Mouse (Mus musculus) liver, embryonic 14.5 days (tissue): ENCODE data around the gene Casp8. TPM values are rescaled to one million over a fixed set of nuclear protein-coding genes. Genes with fewer than 3 reads are reported as not detected.
"Not testable (repeated sequence)": the region's sequence is repeated elsewhere in the genome, so short reads cannot be mapped to it uniquely, and the experiment has no call there.

Experiments
- ATAC-seq: fragments of 200-750 bp; cut with Nextera tagmentation; 2 replicates; pipeline ENCODE4 v1.8.0; 2017; ENCODE audit warnings: moderate number of reproducible peaks, mild to moderate bottlenecking, moderate library complexity; ENCODE audit not compliant: insufficient read depth
- DNase-seq, 3 experiments: peaks; one replicate each; pipeline ENCODE4 v3.0.0-alpha.2; 2012 to 2013; ENCODE audit warnings: low read depth in 3 of 3, low spot score in 3 of 3
- H3K27ac ChIP-seq: fragments of 300-500 bp; sonication (generic); 2 replicates; pipeline ENCODE4 v1.5.1; 2014; ENCODE audit warnings: moderate library complexity, mild to moderate bottlenecking, control low read depth, inconsistent platforms
- H3K27me3 ChIP-seq: fragments of 300-500 bp; sonication (generic); 2 replicates; pipeline ENCODE4 v1.6.1; 2014; ENCODE audit warnings: mild to moderate bottlenecking, low read length, moderate library complexity; ENCODE audit not compliant: control insufficient read depth, insufficient read depth
- H3K36me3 ChIP-seq: fragments of 300-500 bp; sonication (generic); replicated peaks from 2 replicates; pipeline ENCODE4 v1.6.1; 2014; ENCODE audit warnings: low read depth; ENCODE audit not compliant: control insufficient read depth, insufficient read depth
- H3K4me1 ChIP-seq, 2 experiments: fragments of 200-500 bp in 1 of 2; fragments of 300-500 bp in 1 of 2; sonication (generic) in 1 of 2; replicated peaks; 2 replicates each; pipeline ENCODE4 v1.6.1; 2012 to 2014; ENCODE audit warnings: antibody characterized with exemption in 1 of 2, inconsistent platforms in 1 of 2, low read length in 1 of 2; ENCODE audit not compliant: control insufficient read depth in 2 of 2, insufficient read depth in 2 of 2
- H3K4me2 ChIP-seq: fragments of 300-500 bp; sonication (generic); 2 replicates; pipeline ENCODE4 v1.6.1; 2014; ENCODE audit warnings: low read depth, mild to moderate bottlenecking, control low read depth, moderate library complexity
- H3K4me3 ChIP-seq, 2 experiments: fragments of 200-500 bp in 1 of 2; fragments of 300-500 bp in 1 of 2; sonication (generic) in 1 of 2; 2 replicates each; pipeline ENCODE4 v1.5.1; 2012 to 2014; ENCODE audit warnings: low read depth in 2 of 2, low read length in 2 of 2, mild to moderate bottlenecking in 2 of 2, control low read depth in 1 of 2, inconsistent platforms in 1 of 2, moderate library complexity in 1 of 2; ENCODE audit not compliant: insufficient read depth in 1 of 2
- H3K9ac ChIP-seq: fragments of 300-500 bp; sonication (generic); replicated peaks from 2 replicates; pipeline ENCODE4 v1.6.1; 2014; ENCODE audit warnings: mild to moderate bottlenecking, control low read depth, moderate library complexity
- H3K9me3 ChIP-seq: fragments of 300-500 bp; sonication (generic); 2 replicates; pipeline ENCODE4 v1.6.1; 2016; ENCODE audit warnings: low read length, mixed read lengths; ENCODE audit not compliant: control insufficient read depth
- CTCF ChIP-seq: IDR thresholded peaks from 2 replicates; pipeline ENCODE4 v1.5.1; 2016; ENCODE audit warnings: antibody characterized with exemption, low read depth, control low read depth
- EP300 ChIP-seq: IDR thresholded peaks from 2 replicates; pipeline ENCODE4 v1.6.1; 2016; ENCODE audit warnings: antibody characterized with exemption, low read depth
- WGBS: fragments of 180-500 bp; shearing (Covaris S2); extraction: QIAGEN DNeasy Blood & Tissue Kit; methylation state at CpG from one replicate; pipeline ENCODE4 v1.1.7; 2014; ENCODE audit not compliant: insufficient replicate concordance; 5-methylcytosine and 5-hydroxymethylcytosine counted together
- polyA plus RNA-seq, 2 experiments: library from polyadenylated mRNA; depleted of rRNA in 1 of 2; stranded (reverse) in 1 of 2; unstranded in 1 of 2; fragments of >200 nt; fragmentation: Nextera tagmentation in 1 of 2; extraction: Ambion mirVana in 1 of 2; gene quantifications; 2 replicates each; pipeline versions ENCODE4 v1.2.1 to v1.2.3; 2012 to 2014

Casp8 gene
- polyA plus RNA-seq, 2 experiments = 5.8 to 9.9 TPM

DNA sequence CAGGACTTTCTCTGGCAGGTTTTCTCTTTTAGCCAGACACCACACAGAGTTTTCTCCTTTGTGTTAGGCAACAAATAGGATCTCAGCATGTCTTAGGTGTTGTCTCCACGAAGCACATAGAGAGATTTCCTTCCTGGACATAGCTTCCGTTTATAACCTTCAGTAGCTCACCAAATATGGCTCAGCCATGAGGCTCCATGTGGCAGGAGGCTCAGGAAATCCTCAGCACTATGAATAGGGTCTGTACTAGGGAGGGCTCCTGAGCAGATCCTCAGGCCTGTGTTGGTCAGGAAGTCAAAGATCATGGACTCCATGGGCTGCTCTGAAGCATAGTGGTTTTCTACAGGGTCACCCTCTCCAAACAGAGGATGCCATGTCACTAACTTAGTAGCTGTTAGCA lies 37.0 kb downstream of the Casp8 start:
- Histone ChIP-seq H3K27me3 (no peaks in the 10 kb centered on the region), H3K9ac (no peak overlapping the region), H3K4me2 (no peak overlapping the region), H3K4me1 (no peaks in the 10 kb centered on the region), H3K36me3 (peaks cover 7% of the 10 kb centered on the region), H3K27ac (no peak overlapping the region), H3K4me3 (no peak overlapping the region), H3K9me3 (no peaks in the 10 kb centered on the region)
- TF ChIP-seq CTCF (no peak), EP300 (no peak)
- no peak for DNase-seq
- WGBS = 56% methylated on average over 2 of the region's 2 CpGs
- ATAC-seq = no peak

DNA sequence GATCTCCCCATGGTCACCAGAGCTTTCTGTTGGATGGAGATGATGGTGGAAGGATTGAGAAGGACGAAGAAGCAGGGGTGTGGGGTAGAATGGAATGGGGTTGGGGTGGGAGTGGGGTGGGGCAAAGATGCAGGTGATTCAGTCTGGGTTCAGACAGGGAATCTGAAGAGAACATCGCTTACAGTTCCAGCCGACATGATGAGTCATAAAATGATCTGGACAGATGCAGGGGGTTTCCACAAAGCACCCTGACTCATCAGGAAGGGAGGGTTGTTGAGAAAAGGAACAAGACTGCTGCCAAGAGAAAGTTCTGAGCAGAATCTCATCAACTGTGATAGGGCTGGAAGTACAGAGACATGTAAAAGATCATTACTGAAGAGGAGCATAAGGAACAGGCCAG lies 61.6 kb downstream of the Casp8 start:
- H3K4me2 ChIP-seq, H3K9ac ChIP-seq, H3K27me3 ChIP-seq, ATAC-seq, H3K27ac ChIP-seq, DNase-seq, H3K4me3 ChIP-seq, H3K4me1 ChIP-seq, H3K9me3 ChIP-seq, H3K36me3 ChIP-seq: not testable (repeated sequence)
- WGBS = 55% methylated on average over 3 of the region's 3 CpGs

DNA sequence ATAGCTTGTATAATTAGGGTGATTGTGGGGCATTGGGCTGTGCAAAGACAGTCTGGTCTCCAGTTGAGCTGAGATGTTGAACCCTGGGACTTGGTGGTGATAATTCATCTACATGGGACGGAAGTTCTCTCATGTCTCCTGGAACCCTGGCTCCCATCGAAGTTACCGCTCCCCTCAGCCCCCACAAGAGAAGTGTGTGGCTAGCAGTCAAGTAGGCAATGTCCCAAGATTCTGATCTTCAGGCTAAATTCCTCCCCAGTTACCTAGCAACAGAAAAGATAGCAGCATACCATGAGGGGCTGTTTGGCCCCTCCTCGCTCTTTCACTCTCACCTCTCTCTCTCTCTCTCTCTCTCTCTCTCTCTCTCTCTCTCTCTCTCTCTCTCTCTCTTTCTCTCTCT lies 64.0 kb downstream of the Casp8 start:
- not testable (repeated sequence) for DNase-seq, H3K27ac ChIP-seq, H3K4me1 ChIP-seq, ATAC-seq, H3K27me3 ChIP-seq, H3K36me3 ChIP-seq, H3K4me2 ChIP-seq, H3K9me3 ChIP-seq, H3K9ac ChIP-seq, H3K4me3 ChIP-seq
- 89% methylated on average over 4 of the region's 4 CpGs for WGBS

DNA sequence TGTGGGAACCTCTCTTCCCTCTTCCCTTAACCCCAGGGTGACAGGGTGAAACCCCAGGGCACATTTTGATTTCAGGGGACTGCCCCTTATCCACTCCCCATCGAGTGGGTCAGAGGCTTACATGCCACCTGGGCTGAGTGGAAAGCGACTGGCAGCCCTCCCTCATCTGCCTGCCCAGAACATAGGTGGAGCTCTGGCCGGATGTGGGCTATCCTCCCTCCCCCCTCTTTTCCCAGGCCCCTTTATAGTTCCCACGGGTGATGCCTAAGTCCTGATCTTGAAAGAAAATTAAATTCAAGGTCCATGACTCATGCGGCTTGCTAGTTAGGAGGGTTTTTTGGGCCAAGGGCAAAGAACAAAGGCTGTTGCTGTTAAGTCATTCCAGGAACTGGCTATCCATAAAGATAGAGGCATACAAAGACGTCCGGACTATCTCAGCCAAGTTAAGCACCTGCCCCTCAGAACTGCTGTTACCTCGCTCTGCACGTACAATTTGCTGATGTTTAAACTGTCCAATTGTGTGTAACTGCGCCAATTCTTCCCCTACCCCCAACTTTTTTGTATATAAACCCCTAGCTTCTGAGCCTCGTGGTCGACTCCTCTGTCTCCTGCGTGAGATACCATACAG lies 64.7 kb downstream of the Casp8 start:
- not testable (repeated sequence) for DNase-seq, H3K9ac ChIP-seq, H3K27me3 ChIP-seq, H3K9me3 ChIP-seq, H3K4me2 ChIP-seq, H3K27ac ChIP-seq, H3K4me1 ChIP-seq, H3K36me3 ChIP-seq, H3K4me3 ChIP-seq, ATAC-seq
- 64% methylated on average over 13 of the region's 13 CpGs for WGBS

DNA sequence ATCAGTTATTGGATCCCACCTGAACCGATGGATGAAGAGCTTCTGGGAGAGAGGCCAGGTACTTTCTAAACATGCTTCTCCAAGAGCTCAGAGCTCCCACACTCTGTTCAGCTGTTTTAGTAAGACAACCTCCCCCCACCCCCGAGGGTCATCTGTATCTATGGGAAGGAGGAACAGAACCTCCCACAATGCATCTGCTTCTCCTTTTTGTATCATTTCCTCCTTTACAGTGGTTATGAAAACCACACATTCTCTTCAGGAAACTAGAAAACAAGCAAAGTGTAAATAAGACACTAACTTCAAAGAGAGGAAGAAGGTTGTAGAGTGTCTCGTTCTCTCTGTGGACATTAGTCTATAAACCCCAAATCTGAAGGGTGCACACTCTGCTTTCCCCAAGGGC lies 65.4 kb downstream of the Casp8 start:
- H3K9me3 ChIP-seq, H3K9ac ChIP-seq, H3K36me3 ChIP-seq, DNase-seq, ATAC-seq, H3K4me3 ChIP-seq, H3K27ac ChIP-seq, H3K4me1 ChIP-seq, H3K27me3 ChIP-seq, H3K4me2 ChIP-seq: not testable (repeated sequence)
- WGBS = 40% methylated on average over 3 of the region's 3 CpGs

DNA sequence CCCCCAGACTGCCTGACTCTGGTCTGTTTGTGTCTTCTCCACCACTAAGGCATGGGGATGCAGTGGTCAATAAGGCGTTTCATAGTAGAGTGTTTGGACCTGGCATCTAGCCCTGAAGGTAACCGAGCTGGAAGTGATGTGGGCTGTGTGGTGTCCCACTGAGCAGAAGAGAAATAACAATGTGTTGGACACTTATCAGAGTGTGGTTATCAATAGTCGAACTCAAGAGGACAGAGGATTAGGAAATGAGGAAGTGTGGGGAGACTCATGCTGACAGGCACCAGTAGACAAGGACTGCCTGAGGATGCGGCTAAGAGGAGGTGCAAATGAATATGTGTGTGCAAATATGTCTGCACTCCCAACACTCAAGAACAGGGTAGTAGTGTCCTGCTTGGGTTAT lies 81.3 kb downstream of the Casp8 start:
- WGBS = 39% methylated on average over 4 of the region's 4 CpGs
- not testable (repeated sequence) for H3K27me3 ChIP-seq, H3K36me3 ChIP-seq, H3K4me1 ChIP-seq, H3K4me3 ChIP-seq, H3K9ac ChIP-seq, DNase-seq, H3K4me2 ChIP-seq, ATAC-seq, H3K9me3 ChIP-seq, H3K27ac ChIP-seq

DNA sequence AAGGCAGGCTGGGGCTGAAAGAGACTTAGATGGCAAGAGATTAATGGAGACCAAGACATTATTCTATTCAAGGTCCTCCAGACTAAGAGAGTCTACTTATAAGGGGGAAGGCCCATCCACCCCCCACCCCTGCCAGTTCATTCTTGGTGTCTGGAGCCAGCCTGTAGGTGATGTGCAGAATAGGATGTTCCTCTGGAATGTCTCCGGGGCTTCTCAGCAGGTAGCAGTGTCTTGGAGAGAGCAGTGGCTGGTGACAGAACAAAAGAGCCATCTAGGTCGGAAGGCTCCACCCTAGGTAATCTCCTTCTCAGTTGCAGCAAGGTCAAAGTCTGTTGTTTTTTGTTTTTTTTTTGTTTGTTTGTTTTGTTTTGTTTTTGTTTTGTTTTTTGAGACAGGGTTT lies 84.1 kb downstream of the Casp8 start:
- H3K27ac ChIP-seq, H3K9ac ChIP-seq, DNase-seq, ATAC-seq, H3K9me3 ChIP-seq, H3K4me2 ChIP-seq, H3K27me3 ChIP-seq, H3K4me1 ChIP-seq, H3K36me3 ChIP-seq, H3K4me3 ChIP-seq: not testable (repeated sequence)
- 80% methylated on average over 2 of the region's 2 CpGs for WGBS

DNA sequence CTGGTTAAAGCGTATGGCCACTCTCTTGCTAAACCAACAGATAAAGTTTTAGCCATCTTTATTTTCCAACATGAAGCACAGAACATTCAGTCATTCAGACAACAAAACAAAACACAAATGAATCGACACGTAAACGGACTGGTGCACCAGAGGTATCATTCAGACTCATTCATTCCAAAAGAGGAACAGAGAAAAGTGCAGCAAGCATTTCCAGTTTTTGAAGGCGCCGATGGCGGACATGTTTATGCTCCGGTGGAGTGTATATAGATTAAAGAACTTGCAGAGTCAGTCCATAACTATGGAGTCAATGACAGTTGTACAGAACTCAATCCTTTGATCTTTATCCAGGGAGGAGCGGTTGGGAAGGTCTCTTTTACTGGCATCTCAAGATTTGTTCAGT lies 88.1 kb downstream of the Casp8 start:
- not testable (repeated sequence) for H3K4me3 ChIP-seq, H3K9ac ChIP-seq, H3K27ac ChIP-seq, DNase-seq, H3K4me2 ChIP-seq, ATAC-seq, H3K9me3 ChIP-seq, H3K27me3 ChIP-seq, H3K4me1 ChIP-seq, H3K36me3 ChIP-seq
- 78% methylated on average over 9 of the region's 9 CpGs for WGBS
